Mouse (Mus musculus) megakaryocyte, embryonic 14.5 days (primary cell): Measurements from ENCODE around the gene Pitpnb.

ENCODE experiments used
- FLI1 ChIP-seq: IDR thresholded peaks from 2 replicates; pipeline ENCODE4 v1.6.1; 2012; ENCODE audit warnings: low read length, inconsistent platforms, mixed read lengths
- GATA1 ChIP-seq: IDR thresholded peaks from 3 replicates; pipeline ENCODE4 v1.6.1; 2012; ENCODE audit warnings: mixed read lengths, low read length, inconsistent platforms, borderline replicate concordance

DNA sequence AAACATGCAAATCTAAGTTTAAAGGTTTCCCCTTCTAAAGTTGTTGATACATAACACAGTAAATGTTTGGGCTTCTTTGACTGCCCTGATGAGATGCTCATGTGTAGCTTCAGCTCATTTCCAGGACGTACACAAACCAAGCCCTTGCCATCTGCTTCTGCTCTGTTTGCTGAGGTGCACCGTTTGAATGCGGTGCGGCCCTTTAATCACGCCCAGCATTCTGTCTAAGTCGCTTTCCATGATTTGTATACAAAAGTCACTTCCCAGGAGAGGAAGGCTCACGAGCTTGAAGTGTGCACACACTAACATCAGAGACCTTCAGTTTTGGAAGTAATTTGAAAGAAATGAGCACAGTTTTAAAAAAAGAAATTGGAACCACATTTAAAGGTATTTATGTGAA lies 31.3 kb downstream of the Pitpnb start:
- TF ChIP-seq GATA1 (no peak), FLI1 (no peak)
